Mouse (Mus musculus): ENCODE measurements around the gene Dact1. TPM values are rescaled to one million over a fixed set of nuclear protein-coding genes. Genes with fewer than 3 reads are reported as not detected.

Dact1 gene
- polyA plus RNA-seq, 1 experiment: 4.0 TPM

GRCm38 (mm10) chr12:71279521-71280262 is 30.0 kb upstream of the Dact1 start:
- Histone ChIP-seq H3K4me3 (ENCODE audit: insufficient read depth, low read depth, low read length) (no peak overlapping the region), H3K4me1 (ENCODE audit: control insufficient read depth, insufficient read depth, low read length) (no peaks in the 10 kb centered on the region), H3K36me3 (ENCODE audit: control insufficient read depth, insufficient read depth, low read length) (no peaks in the 10 kb centered on the region), H3K27ac (ENCODE audit: insufficient read depth, low read depth, low read length) (no peak overlapping the region), H3K27me3 (replicated peaks; ENCODE audit: control insufficient read depth, insufficient read depth, low read length) (no peaks in the 10 kb centered on the region)
- WGBS: 42% methylated on average over 12 of the region's 12 CpGs
- TF ChIP-seq POLR2A (IDR thresholded peaks at IDR 0.05; ENCODE audit: low read depth, low read length) (no peak), CTCF (conservative IDR thresholded peaks at IDR 0.05; ENCODE audit: insufficient read depth, insufficient read length, low read depth, low read length) (no peak)
- DNase-seq: no peak

- H3K4me3 ChIP-seq (ENCODE audit: insufficient read depth, low read depth, low read length): no peak overlapping the region
- WGBS: 87% methylated on average over 12 of the region's 12 CpGs
- no peak for DNase-seq
- H3K27ac ChIP-seq (ENCODE audit: insufficient read depth, low read depth, low read length): no peak overlapping the region
- TF ChIP-seq CTCF (conservative IDR thresholded peaks at IDR 0.05; ENCODE audit: insufficient read depth, insufficient read length, low read depth, low read length) (no peak), POLR2A (IDR thresholded peaks at IDR 0.05; ENCODE audit: low read depth, low read length) (no peak)
- H3K27me3 ChIP-seq (replicated peaks; ENCODE audit: control insufficient read depth, insufficient read depth, low read length): no peaks in the 10 kb centered on the region
- no peaks in the 10 kb centered on the region for H3K36me3 ChIP-seq (ENCODE audit: control insufficient read depth, insufficient read depth, low read length)
- H3K4me1 ChIP-seq (ENCODE audit: control insufficient read depth, insufficient read depth, low read length): no peaks in the 10 kb centered on the region
These were observed 28.4 kb upstream of the Dact1 start for GRCm38 (mm10) chr12:71281201-71281768.

GRCm38 (mm10) chr12:71285399-71285798 is 24.3 kb upstream of the Dact1 start:
- no peak for DNase-seq
- H3K36me3 ChIP-seq (ENCODE audit: control insufficient read depth, insufficient read depth, low read length): no peaks in the 10 kb centered on the region
- no peaks in the 10 kb centered on the region for H3K27me3 ChIP-seq (replicated peaks; ENCODE audit: control insufficient read depth, insufficient read depth, low read length)
- no peak overlapping the region for H3K27ac ChIP-seq (ENCODE audit: insufficient read depth, low read depth, low read length)
- no peak for TF ChIP-seq POLR2A (IDR thresholded peaks at IDR 0.05; ENCODE audit: low read depth, low read length)
- no peak for TF ChIP-seq CTCF (conservative IDR thresholded peaks at IDR 0.05; ENCODE audit: insufficient read depth, insufficient read length, low read depth, low read length)
- no peak overlapping the region for H3K4me3 ChIP-seq (ENCODE audit: insufficient read depth, low read depth, low read length)
- H3K4me1 ChIP-seq (ENCODE audit: control insufficient read depth, insufficient read depth, low read length): no peaks in the 10 kb centered on the region

GRCm38 (mm10) chr12:71290460-71290859 is 19.2 kb upstream of the Dact1 start:
- TF ChIP-seq POLR2A (IDR thresholded peaks at IDR 0.05; ENCODE audit: low read depth, low read length) (no peak), CTCF (conservative IDR thresholded peaks at IDR 0.05; ENCODE audit: insufficient read depth, insufficient read length, low read depth, low read length) (no peak)
- DNase-seq: no peak
- Histone ChIP-seq H3K27me3 (replicated peaks; ENCODE audit: control insufficient read depth, insufficient read depth, low read length) (no peaks in the 10 kb centered on the region), H3K4me1 (ENCODE audit: control insufficient read depth, insufficient read depth, low read length) (no peaks in the 10 kb centered on the region; the same call in 1 of the 2 replicates), H3K4me3 (ENCODE audit: insufficient read depth, low read depth, low read length) (no peak overlapping the region), H3K27ac (ENCODE audit: insufficient read depth, low read depth, low read length) (no peak overlapping the region), H3K36me3 (ENCODE audit: control insufficient read depth, insufficient read depth, low read length) (no peaks in the 10 kb centered on the region)
- 72% methylated on average over 2 of the region's 2 CpGs for WGBS

- TF ChIP-seq POLR2A (IDR thresholded peaks at IDR 0.05; ENCODE audit: low read depth, low read length): no peak
- no peak for TF ChIP-seq CTCF (conservative IDR thresholded peaks at IDR 0.05; ENCODE audit: insufficient read depth, insufficient read length, low read depth, low read length)
- no peak overlapping the region for H3K4me3 ChIP-seq (ENCODE audit: insufficient read depth, low read depth, low read length)
- H3K4me1 ChIP-seq (ENCODE audit: control insufficient read depth, insufficient read depth, low read length): no peaks in the 10 kb centered on the region; the same call in 1 of the 2 replicates
- no peak for DNase-seq
- H3K36me3 ChIP-seq (ENCODE audit: control insufficient read depth, insufficient read depth, low read length): no peaks in the 10 kb centered on the region
- 30% methylated on average over 22 of the region's 22 CpGs for WGBS
- H3K27ac ChIP-seq (ENCODE audit: insufficient read depth, low read depth, low read length): no peak overlapping the region
- H3K27me3 ChIP-seq (replicated peaks; ENCODE audit: control insufficient read depth, insufficient read depth, low read length): no peaks in the 10 kb centered on the region
These were observed 15.4 kb upstream of the Dact1 start for GRCm38 (mm10) chr12:71293960-71294942.

GRCm38 (mm10) chr12:71296849-71297535 is 12.7 kb upstream of the Dact1 start:
- DNase-seq: no peak
- no peak overlapping the region for H3K4me3 ChIP-seq (ENCODE audit: insufficient read depth, low read depth, low read length)
- H3K27me3 ChIP-seq (replicated peaks; ENCODE audit: control insufficient read depth, insufficient read depth, low read length): no peaks in the 10 kb centered on the region
- H3K36me3 ChIP-seq (ENCODE audit: control insufficient read depth, insufficient read depth, low read length): no peaks in the 10 kb centered on the region
- no peaks in the 10 kb centered on the region; the same call in 1 of the 2 replicates for H3K4me1 ChIP-seq (ENCODE audit: control insufficient read depth, insufficient read depth, low read length)
- H3K27ac ChIP-seq (ENCODE audit: insufficient read depth, low read depth, low read length): no peak overlapping the region
- 71% methylated on average over 8 of the region's 8 CpGs for WGBS
- no peak for TF ChIP-seq POLR2A (IDR thresholded peaks at IDR 0.05; ENCODE audit: low read depth, low read length)
- no peak for TF ChIP-seq CTCF (conservative IDR thresholded peaks at IDR 0.05; ENCODE audit: insufficient read depth, insufficient read length, low read depth, low read length)
